Mouse (Mus musculus) C2C12 (cell line): Measurements from ENCODE around the gene Ctrc. TPM values are rescaled to one million over a fixed set of nuclear protein-coding genes. Genes with fewer than 3 reads are reported as not detected.

Source experiments
- H3K27me3 ChIP-seq: one replicate; pipeline ENCODE4 v1.6.1; 2011; ENCODE audit not compliant: control insufficient read depth, insufficient read depth, insufficient read length
- H3K36me3 ChIP-seq: one replicate; pipeline ENCODE4 v1.6.1; 2011; ENCODE audit not compliant: control insufficient read depth, insufficient read depth
- H3K4me3 ChIP-seq: one replicate; pipeline ENCODE4 v1.5.1; 2011; ENCODE audit warnings: mild to moderate bottlenecking, control low read depth; ENCODE audit not compliant: poor library complexity, insufficient read depth, severe bottlenecking
- H3K79me2 ChIP-seq: one replicate; pipeline ENCODE4 v1.6.1; 2011; ENCODE audit not compliant: control insufficient read depth, insufficient read depth
- H3K79me3 ChIP-seq: one replicate; pipeline ENCODE4 v1.6.1; 2011; ENCODE audit warnings: low read depth, control low read depth
- H3ac ChIP-seq: one replicate; pipeline ENCODE3; 2011; ENCODE audit warnings: low read depth; ENCODE audit not compliant: control insufficient read depth, insufficient read length
- CEBPB ChIP-seq: IDR thresholded peaks from one replicate; pipeline ENCODE4 v1.6.1; 2011; ENCODE audit warnings: low read depth, mild to moderate bottlenecking, control low read depth, moderate library complexity
- CTCF ChIP-seq: IDR thresholded peaks from one replicate; pipeline ENCODE4 v1.5.1; 2011; ENCODE audit not compliant: control insufficient read depth, insufficient read depth, insufficient read length
- FOSL1 ChIP-seq: IDR thresholded peaks from one replicate; pipeline ENCODE4 v1.8.0; 2011; ENCODE audit warnings: mild to moderate bottlenecking, low read length; ENCODE audit not compliant: poor library complexity, insufficient read depth, severe bottlenecking
- MAX ChIP-seq: IDR thresholded peaks from one replicate; pipeline ENCODE4 v1.6.1; 2011; ENCODE audit warnings: mild to moderate bottlenecking, control low read depth
- MYOD1 ChIP-seq: IDR thresholded peaks from one replicate; pipeline ENCODE4 v1.6.1; 2011; ENCODE audit warnings: low read depth; ENCODE audit not compliant: control insufficient read depth, insufficient read length
- MYOG ChIP-seq: IDR thresholded peaks from one replicate; pipeline ENCODE4 v1.6.1; 2011; ENCODE audit not compliant: control insufficient read depth, insufficient read length; ENCODE audit errors: extremely low read depth
- USF1 ChIP-seq: IDR thresholded peaks from one replicate; pipeline ENCODE4 v1.6.1; 2011; ENCODE audit warnings: low read depth, mild to moderate bottlenecking, control low read depth, moderate library complexity
- polyA plus RNA-seq: library from polyadenylated mRNA; unstranded; fragments of >200 nt; fragmentation: generic; extraction: Trizol; gene quantifications from one replicate; pipeline ENCODE4 v1.2.1, GENCODE M21; 2012; ENCODE audit warnings: missing spikeins

The Ctrc gene
- polyA plus RNA-seq, 1 experiment = not detected

DNA sequence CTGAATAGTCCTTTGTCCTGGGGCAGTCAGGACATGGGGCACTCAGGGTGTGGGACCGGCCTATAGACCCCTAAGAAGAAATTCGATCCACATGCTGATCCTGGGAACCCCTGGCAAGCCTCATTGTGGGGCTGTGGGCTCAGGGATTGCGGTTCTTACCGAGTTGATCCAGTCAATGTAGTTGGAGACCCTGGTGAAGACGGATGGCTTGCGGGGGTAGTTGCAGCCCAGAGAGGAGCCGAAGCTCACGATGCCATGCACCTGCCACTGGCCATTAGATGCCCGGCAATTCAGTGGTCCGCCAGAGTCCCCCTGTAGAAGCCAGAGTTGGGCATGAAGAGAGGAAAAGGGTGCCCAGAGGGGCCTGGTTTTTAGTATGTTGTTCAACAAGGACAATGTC lies 28.5 kb downstream of the Ctrc start:
- H3K79me3 ChIP-seq = no peaks in the 10 kb centered on the region
- no peaks in the 10 kb centered on the region for H3K27me3 ChIP-seq
- TF ChIP-seq CTCF (no peak), FOSL1 (no peak), MYOD1 (no peak), MYOG (no peak), MAX (no peak), CEBPB (no peak), USF1 (no peak)

DNA sequence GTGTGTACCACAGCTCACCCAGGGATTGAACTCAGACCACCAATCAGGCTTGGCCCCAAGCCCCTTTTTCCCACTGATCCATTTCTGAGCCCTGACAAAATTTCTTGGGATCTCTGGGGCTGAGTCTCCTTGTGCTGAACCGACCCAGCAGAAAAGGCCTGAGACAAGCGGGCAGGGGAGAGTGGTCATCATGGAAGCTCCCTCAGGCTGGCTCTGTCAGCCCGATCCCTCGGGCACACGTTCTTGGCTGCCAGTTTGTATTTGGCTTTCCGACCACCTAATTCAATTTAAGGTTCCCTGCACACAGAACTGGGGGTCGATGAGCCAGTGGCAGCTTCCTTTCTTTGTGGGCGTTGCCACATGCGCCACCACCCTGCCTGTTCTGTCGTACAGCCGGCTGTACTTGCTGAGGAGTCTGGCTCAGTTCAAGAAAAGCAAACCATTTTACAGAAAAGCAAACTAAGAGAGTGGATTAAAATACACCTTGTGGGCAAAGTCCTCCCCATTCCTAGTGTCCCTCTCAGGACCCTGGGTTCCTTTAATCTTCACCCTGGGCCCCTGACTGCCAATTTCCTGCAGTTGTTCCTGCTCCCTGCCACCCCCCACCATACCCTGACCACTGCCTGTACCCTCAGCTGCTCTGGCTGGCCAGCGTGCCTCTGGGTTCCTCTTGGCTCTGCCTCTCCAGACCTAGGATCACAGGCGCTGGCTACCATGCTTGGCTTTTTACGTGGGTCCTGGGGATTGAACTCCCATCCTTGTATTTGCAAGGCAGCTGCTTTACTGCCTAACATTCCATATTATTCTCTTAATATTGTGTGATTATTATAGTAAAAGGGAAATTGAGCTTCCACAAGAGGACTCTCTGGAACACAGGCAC lies 29.1 kb downstream of the Ctrc start:
- Histone ChIP-seq H3K79me3 (no peaks in the 10 kb centered on the region), H3K27me3 (no peaks in the 10 kb centered on the region), H3ac (no peak overlapping the region), H3K36me3 (no peaks in the 10 kb centered on the region), H3K4me3 (no peak overlapping the region), H3K79me2 (no peaks in the 10 kb centered on the region)
- no peak for TF ChIP-seq CTCF
- TF ChIP-seq MAX = no peak
- TF ChIP-seq FOSL1 = no peak
- TF ChIP-seq MYOD1 = no peak
- no peak for TF ChIP-seq CEBPB
- TF ChIP-seq USF1 = no peak
- TF ChIP-seq MYOG = no peak

More for the DNA sequence above, 28.5 kb downstream of the Ctrc start:
- Histone ChIP-seq H3ac (no peak overlapping the region), H3K79me2 (no peaks in the 10 kb centered on the region), H3K36me3 (no peaks in the 10 kb centered on the region), H3K4me3 (no peak overlapping the region)

DNA sequence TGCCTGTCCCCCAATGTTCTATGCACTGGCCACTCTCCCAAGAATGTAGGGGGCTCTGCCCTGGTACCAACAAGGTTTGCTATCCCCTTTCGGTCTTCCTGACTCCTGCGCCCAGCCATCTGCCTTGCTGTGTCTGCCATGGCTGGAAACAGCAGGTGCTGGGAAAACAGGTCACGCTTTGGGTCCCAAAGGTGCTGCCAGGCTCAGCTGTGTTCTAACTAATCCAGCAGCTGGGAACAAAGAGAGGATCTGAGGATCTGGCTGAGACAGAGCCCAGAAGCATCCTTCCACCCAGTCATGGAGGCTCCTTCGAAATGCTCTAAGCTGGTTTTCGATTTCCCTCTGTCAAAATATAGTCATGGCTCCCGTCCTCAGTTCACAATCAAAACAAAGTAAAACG lies 29.9 kb downstream of the Ctrc start:
- no peak for TF ChIP-seq FOSL1
- TF ChIP-seq USF1 = no peak
- no peak for TF ChIP-seq MAX
- TF ChIP-seq MYOD1 = no peak
- TF ChIP-seq CEBPB = no peak
- TF ChIP-seq CTCF = no peak
- no peak for TF ChIP-seq MYOG
- no peak overlapping the region for H3K4me3 ChIP-seq
- H3K79me3 ChIP-seq = no peaks in the 10 kb centered on the region
- no peaks in the 10 kb centered on the region for H3K79me2 ChIP-seq
- H3K36me3 ChIP-seq = no peaks in the 10 kb centered on the region
- no peaks in the 10 kb centered on the region for H3K27me3 ChIP-seq
- H3ac ChIP-seq = no peak overlapping the region

DNA sequence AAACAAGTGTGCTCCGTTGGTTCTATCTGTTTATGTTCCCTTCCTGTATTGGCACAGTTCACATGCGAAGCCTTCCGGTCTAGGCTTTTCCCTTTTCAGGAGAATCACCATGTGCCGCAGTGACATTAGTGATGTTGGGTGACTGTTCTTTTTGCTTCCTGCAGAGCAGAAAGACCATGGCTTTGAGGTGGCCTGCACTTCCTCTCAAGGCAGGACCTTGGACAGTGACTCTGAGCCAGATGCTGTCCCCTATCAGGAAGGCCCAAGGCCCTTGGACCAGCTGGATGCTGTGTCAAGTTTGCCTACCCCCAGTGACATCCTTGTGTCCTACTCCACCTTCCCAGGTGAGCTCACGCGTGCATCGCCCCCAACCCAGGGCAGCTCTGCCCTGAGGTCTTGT lies 34.8 kb downstream of the Ctrc start:
- no peak for TF ChIP-seq MAX
- no peak for TF ChIP-seq MYOD1
- TF ChIP-seq CTCF = no peak
- no peak for TF ChIP-seq FOSL1
- TF ChIP-seq MYOG = no peak
- TF ChIP-seq CEBPB = no peak
- no peak for TF ChIP-seq USF1
- H3K79me2 ChIP-seq = no peaks in the 10 kb centered on the region
- peaks cover 9% of the 10 kb centered on the region for H3K36me3 ChIP-seq
- no peaks in the 10 kb centered on the region for H3K79me3 ChIP-seq
- no peaks in the 10 kb centered on the region for H3K27me3 ChIP-seq
- no peak overlapping the region for H3K4me3 ChIP-seq
- no peak overlapping the region for H3ac ChIP-seq

DNA sequence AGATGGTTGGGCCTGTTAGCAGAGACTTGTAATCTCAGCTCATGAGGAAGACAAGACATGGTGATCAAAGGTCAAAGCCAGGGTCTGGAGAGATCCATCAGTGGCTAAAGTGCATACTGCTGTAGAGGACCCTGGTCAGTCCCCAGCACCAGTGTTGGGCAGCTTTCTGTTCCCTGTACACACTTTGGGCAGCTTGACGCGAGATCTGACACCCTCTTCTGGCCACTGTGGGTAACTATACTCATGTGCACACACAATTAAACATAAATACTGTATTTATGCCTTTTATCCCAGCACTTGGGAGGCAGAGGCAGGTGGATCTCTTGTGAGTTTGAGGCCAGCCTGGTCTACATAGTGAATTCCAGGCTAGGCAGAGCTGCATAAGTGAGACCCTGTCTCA lies 35.2 kb downstream of the Ctrc start:
- no peak overlapping the region for H3ac ChIP-seq
- H3K79me2 ChIP-seq = no peaks in the 10 kb centered on the region
- peaks cover 9% of the 10 kb centered on the region for H3K36me3 ChIP-seq
- H3K79me3 ChIP-seq = no peaks in the 10 kb centered on the region
- no peak overlapping the region for H3K4me3 ChIP-seq
- TF ChIP-seq MYOD1 (no peak), MAX (no peak), CEBPB (no peak), MYOG (no peak), USF1 (no peak), CTCF (no peak), FOSL1 (no peak)
- no peaks in the 10 kb centered on the region for H3K27me3 ChIP-seq
